Mouse (Mus musculus) hindbrain, embryonic 13.5 days (tissue): ENCODE measurements around the gene Usp25. TPM values are rescaled to one million over a fixed set of nuclear protein-coding genes. Genes with fewer than 3 reads are reported as not detected.

Experiments used
- ATAC-seq: fragments of 200-750 bp; cut with Nextera tagmentation; 2 replicates; pipeline ENCODE4 v1.8.0; 2017; ENCODE audit warnings: moderate TSS enrichment; ENCODE audit not compliant: low FRiP score
- H3K27ac ChIP-seq: fragments of 300-500 bp; sonication (generic); 2 replicates; pipeline ENCODE4 v1.5.1; 2015; ENCODE audit warnings: inconsistent platforms, mild to moderate bottlenecking, moderate library complexity
- H3K27me3 ChIP-seq: fragments of 300-500 bp; sonication (generic); 2 replicates; pipeline ENCODE4 v1.6.1; 2015; ENCODE audit warnings: mild to moderate bottlenecking, inconsistent platforms
- H3K36me3 ChIP-seq: fragments of 300-500 bp; sonication (generic); 2 replicates; pipeline ENCODE4 v1.6.1; 2015; ENCODE audit warnings: mild to moderate bottlenecking, inconsistent platforms
- H3K4me1 ChIP-seq: fragments of 300-500 bp; sonication (generic); replicated peaks from 2 replicates; pipeline ENCODE4 v1.6.1; 2015; ENCODE audit warnings: inconsistent platforms
- H3K4me2 ChIP-seq: fragments of 300-500 bp; sonication (generic); 2 replicates; pipeline ENCODE4 v1.6.1; 2015; ENCODE audit warnings: inconsistent platforms, mild to moderate bottlenecking, moderate library complexity
- H3K4me3 ChIP-seq: fragments of 300-500 bp; sonication (generic); 2 replicates; pipeline ENCODE4 v1.5.1; 2015; ENCODE audit warnings: mild to moderate bottlenecking, inconsistent platforms
- H3K9ac ChIP-seq: fragments of 300-500 bp; sonication (generic); 2 replicates; pipeline ENCODE4 v1.6.1; 2015; ENCODE audit warnings: mild to moderate bottlenecking, inconsistent platforms
- H3K9me3 ChIP-seq: fragments of 300-500 bp; sonication (generic); 2 replicates; pipeline ENCODE4 v1.6.1; 2016; ENCODE audit warnings: inconsistent platforms
- WGBS: fragments of 180-500 bp; shearing (Covaris S2); methylation state at CpG from one replicate; pipeline ENCODE4 v1.1.7; 2015; 5-methylcytosine and 5-hydroxymethylcytosine counted together
- polyA plus RNA-seq: library from polyadenylated mRNA; unstranded; fragments of >200 nt; fragmentation: Nextera tagmentation; extraction: Ambion mirVana; gene quantifications from 2 replicates; pipeline ENCODE4 v1.2.1, GENCODE M21; 2015

Gene Usp25
- polyA plus RNA-seq, 1 experiment from 2014 or later, result 13.8 TPM

DNA sequence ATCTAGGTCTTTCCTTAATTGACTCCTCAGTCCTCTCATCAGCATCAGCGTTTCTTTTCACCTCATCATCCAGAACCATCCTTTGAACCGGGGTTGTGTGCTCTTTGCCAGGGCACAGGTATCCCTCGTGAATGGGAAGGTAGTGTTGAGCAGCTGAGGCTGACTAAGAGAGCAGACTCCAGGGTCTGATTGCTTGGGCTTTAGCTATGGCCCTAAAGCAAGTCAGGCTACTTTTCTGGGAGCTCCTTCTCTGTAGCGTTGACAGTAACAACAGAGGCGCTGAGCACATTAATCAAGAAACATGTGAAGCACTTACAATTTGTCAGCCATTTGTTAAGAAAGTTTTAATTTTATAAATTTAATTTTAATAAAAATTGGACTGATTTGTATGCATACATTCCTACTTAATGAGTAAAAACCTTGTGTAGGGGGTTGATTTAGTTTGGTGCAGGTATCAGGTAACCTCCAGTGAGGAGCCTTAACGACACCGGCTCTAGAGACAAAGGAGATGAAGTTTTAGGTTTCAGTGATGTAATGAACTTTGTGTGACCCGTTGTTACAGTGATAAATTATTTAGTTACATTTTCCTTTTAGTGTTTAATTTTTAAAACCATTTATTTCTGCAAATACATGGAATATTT is 42.1 kb downstream of the Usp25 start:
- Histone ChIP-seq H3K9ac (no peak overlapping the region), H3K4me3 (no peak overlapping the region), H3K27me3 (no peaks in the 10 kb centered on the region), H3K27ac (no peak overlapping the region), H3K4me1 (peaks cover 8% of the 10 kb centered on the region), H3K9me3 (no peaks in the 10 kb centered on the region), H3K4me2 (no peak overlapping the region), H3K36me3 (peaks cover 14% of the 10 kb centered on the region)
- WGBS, result 83% methylated on average over 8 of the region's 8 CpGs
- ATAC-seq, result no peak

DNA sequence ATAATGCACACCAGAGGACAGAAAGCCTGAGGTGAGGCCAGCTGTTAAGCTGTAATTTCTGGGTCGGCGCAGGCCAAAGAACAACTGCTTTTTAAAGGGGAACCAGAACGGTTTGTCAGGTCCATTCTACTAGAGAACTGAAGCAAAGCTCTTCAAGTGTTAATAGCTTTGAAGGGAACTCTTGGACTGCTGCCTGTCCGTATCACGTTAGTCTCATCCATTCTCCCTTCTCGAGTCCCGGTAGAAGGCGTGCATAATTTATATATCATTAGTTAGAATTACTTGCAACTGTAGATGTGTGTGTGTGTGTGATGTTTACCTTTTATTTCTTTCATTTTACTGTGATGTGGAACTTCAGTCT is 42.6 kb downstream of the Usp25 start:
- H3K9me3 ChIP-seq, result no peaks in the 10 kb centered on the region
- H3K4me3 ChIP-seq, result no peak overlapping the region
- WGBS, result 48% methylated on average over 8 of the region's 8 CpGs
- no peak overlapping the region for H3K27ac ChIP-seq
- ATAC-seq, result 0 out of 2 replicates have a peak, but pooled peaks have one; percentile 36
- H3K36me3 ChIP-seq, result peaks cover 14% of the 10 kb centered on the region
- no peaks in the 10 kb centered on the region for H3K27me3 ChIP-seq
- peaks cover 8% of the 10 kb centered on the region for H3K4me1 ChIP-seq
- H3K4me2 ChIP-seq, result no peak overlapping the region
- H3K9ac ChIP-seq, result no peak overlapping the region

DNA sequence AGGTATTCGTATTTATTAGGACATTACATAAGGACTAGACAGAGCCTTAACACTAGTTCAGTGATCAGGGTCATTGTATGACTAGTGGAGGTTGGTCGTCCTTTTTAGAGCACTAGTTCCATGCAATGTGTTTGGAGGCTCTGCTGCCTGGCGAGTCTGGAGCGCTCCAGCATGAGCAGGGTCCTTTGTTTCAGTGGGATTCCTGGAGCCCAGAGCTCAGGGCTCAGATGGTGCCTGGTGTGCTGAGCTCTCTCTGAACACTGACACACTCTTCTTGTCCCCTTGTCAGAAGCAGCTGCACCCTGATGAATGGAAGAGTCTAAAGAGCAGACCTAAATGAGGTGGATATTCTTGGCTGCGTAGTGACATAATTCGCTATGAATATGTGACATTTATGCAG is 45.1 kb downstream of the Usp25 start:
- no peaks in the 10 kb centered on the region for H3K9me3 ChIP-seq
- H3K4me3 ChIP-seq, result no peak overlapping the region
- ATAC-seq, result peak; percentile 79
- no peak overlapping the region for H3K9ac ChIP-seq
- H3K27me3 ChIP-seq, result no peaks in the 10 kb centered on the region
- no peak overlapping the region for H3K4me2 ChIP-seq
- WGBS, result 47% methylated on average over 6 of the region's 6 CpGs
- peaks cover 8% of the 10 kb centered on the region for H3K4me1 ChIP-seq
- H3K27ac ChIP-seq, result peak overlapping the region; percentile 2; the same call in 1 of the 2 replicates
- 0 out of 2 replicates have a peak, but pooled peaks cover 5% of the 10 kb centered on the region for H3K36me3 ChIP-seq

GRCm38 (mm10) chr16:77060166-77060565 is 46.7 kb downstream of the Usp25 start:
- H3K27me3 ChIP-seq, result no peaks in the 10 kb centered on the region
- H3K36me3 ChIP-seq, result peaks cover 9% of the 10 kb centered on the region; the same call in 1 of the 2 replicates
- no peak overlapping the region for H3K4me3 ChIP-seq
- ATAC-seq, result no peak
- no peak overlapping the region for H3K4me2 ChIP-seq
- H3K4me1 ChIP-seq, result peaks cover 8% of the 10 kb centered on the region
- no peak overlapping the region for H3K27ac ChIP-seq
- no peaks in the 10 kb centered on the region for H3K9me3 ChIP-seq
- WGBS, result 85% methylated on average over 8 of the region's 8 CpGs
- H3K9ac ChIP-seq, result no peak overlapping the region

GRCm38 (mm10) chr16:77063916-77064315 is 50.4 kb downstream of the Usp25 start:
- Histone ChIP-seq H3K4me3 (no peak overlapping the region), H3K9ac (no peak overlapping the region), H3K4me2 (no peak overlapping the region), H3K4me1 (no peaks in the 10 kb centered on the region), H3K27ac (no peak overlapping the region), H3K36me3 (peaks cover 15% of the 10 kb centered on the region), H3K9me3 (no peaks in the 10 kb centered on the region), H3K27me3 (no peaks in the 10 kb centered on the region)
- no peak for ATAC-seq
- WGBS, result 91% methylated on average over 1 of the region's 1 CpGs

DNA sequence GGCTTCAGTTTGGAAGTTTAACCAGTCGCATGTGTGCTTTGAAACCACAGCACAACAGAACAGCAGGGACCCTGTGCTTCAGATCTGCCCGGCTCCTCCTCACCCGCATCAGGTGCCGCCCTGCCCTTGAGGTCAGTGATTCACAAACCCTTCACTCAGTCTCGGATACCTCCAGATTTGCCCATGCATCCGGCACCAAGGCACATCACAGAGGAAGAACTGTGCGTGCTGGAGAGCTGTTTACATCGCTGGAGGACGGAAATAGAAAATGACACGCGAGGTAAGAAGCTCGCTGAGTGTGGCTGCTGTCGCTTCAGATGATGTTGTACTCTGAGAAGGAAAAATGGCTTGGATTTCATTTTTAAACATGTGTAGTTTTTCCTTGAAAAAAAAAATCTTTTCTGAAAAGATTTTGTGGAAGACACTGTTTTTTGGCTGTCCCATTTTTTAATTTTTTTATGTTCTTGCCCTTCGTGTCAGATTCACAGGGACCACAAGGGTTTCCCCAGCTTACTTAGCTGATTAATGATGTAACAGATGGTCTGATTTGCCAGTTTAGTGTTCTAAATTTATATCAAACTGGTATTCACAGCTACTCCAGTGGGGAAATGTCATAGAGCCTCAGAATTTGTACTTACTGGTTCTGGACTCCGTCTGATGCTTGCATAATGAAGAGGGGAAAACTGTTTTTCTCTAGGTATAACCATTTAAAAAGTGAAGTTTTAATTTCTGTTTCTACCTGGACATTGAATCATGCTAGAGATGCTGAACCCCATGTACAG is 63.6 kb downstream of the Usp25 start:
- H3K36me3 ChIP-seq, result peaks cover 28% of the 10 kb centered on the region
- ATAC-seq, result no peak
- no peaks in the 10 kb centered on the region for H3K27me3 ChIP-seq
- 62% methylated on average over 15 of the region's 15 CpGs for WGBS
- H3K4me1 ChIP-seq, result no peaks in the 10 kb centered on the region
- H3K9ac ChIP-seq, result no peak overlapping the region
- no peak overlapping the region for H3K4me3 ChIP-seq
- no peak overlapping the region for H3K4me2 ChIP-seq
- no peaks in the 10 kb centered on the region for H3K9me3 ChIP-seq
- H3K27ac ChIP-seq, result no peak overlapping the region

DNA sequence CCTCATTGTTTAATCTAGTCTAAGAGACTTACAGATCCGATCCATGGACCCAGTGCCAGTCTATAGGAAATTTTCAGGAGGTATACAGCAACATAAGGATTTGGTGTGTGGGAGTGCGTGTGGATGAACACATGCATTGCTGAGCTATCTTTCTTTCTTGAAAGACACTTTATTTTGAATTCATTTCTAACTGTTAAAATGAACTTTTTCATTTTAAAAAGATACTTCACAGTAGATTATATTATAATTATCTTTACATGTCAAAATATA is 64.2 kb downstream of the Usp25 start:
- no peak overlapping the region for H3K9ac ChIP-seq
- no peak overlapping the region for H3K27ac ChIP-seq
- ATAC-seq, result no peak
- H3K9me3 ChIP-seq, result no peaks in the 10 kb centered on the region
- 95% methylated on average over 2 of the region's 2 CpGs for WGBS
- no peak overlapping the region for H3K4me2 ChIP-seq
- no peaks in the 10 kb centered on the region for H3K27me3 ChIP-seq
- H3K4me1 ChIP-seq, result no peaks in the 10 kb centered on the region
- H3K4me3 ChIP-seq, result no peak overlapping the region
- H3K36me3 ChIP-seq, result peaks cover 25% of the 10 kb centered on the region

GRCm38 (mm10) chr16:77084071-77084470 is 70.6 kb downstream of the Usp25 start:
- H3K9me3 ChIP-seq, result no peaks in the 10 kb centered on the region
- H3K27me3 ChIP-seq, result no peaks in the 10 kb centered on the region
- H3K9ac ChIP-seq, result no peak overlapping the region
- no peak overlapping the region for H3K27ac ChIP-seq
- ATAC-seq, result no peak
- no peak overlapping the region for H3K4me3 ChIP-seq
- H3K4me1 ChIP-seq, result no peaks in the 10 kb centered on the region
- no peak overlapping the region for H3K4me2 ChIP-seq
- WGBS, result 89% methylated on average over 2 of the region's 2 CpGs
- H3K36me3 ChIP-seq, result peaks cover 26% of the 10 kb centered on the region

GRCm38 (mm10) chr16:77089806-77090205 is 76.3 kb downstream of the Usp25 start:
- Histone ChIP-seq H3K4me1 (no peaks in the 10 kb centered on the region), H3K9me3 (no peaks in the 10 kb centered on the region), H3K4me3 (no peak overlapping the region), H3K36me3 (peaks cover 19% of the 10 kb centered on the region), H3K4me2 (no peak overlapping the region), H3K9ac (no peak overlapping the region), H3K27ac (no peak overlapping the region), H3K27me3 (no peaks in the 10 kb centered on the region)
- no peak for ATAC-seq
- WGBS, result 98% methylated on average over 3 of the region's 3 CpGs

DNA sequence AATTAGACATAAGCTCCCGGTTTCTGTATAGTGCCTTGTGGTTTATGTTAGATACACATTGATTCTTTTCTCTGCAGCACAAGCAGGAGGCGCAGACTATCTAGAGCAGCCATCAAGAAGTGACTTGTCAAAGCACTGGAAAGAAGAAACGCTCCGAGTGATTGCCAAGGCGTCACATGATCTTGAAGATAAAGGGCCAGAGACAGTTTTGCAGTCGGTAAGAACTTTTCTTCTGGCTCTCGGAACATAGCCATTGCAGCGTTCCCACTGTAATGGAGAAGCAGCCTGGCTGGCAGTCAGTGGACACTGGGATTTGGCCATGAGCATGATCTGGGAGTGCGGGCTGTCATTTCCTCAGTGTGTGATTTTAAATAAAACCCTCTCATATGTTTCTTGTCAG is 80.0 kb downstream of the Usp25 start:
- no peaks in the 10 kb centered on the region for H3K27me3 ChIP-seq
- no peak for ATAC-seq
- 93% methylated on average over 9 of the region's 9 CpGs for WGBS

DNA sequence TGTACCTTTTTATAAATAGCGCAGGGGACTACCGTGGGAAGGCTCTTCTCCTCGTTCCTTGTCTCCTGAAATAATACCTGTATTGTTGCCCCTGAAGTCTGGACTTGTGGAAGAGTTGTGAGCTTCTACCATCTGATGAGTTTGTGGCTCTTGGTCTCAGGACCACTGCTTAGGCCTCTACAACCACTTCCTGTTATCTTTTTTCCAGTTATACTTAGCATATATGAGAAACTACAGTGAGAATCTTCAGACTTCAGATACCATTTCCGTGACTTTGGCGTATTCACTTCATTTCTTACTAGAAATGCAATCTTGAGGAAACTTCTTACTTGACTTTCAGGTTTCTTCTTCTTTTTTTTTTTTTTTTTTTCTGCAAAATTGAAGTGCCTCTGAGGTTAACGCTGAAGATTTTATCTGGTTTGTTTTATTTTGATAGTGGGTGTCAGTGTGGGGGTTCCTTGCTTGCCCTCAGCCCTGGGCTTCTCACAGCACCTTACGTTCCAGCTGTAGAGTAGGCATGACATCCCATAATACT is 81.6 kb downstream of the Usp25 start:
- Histone ChIP-seq H3K4me2 (no peak overlapping the region), H3K36me3 (peaks cover 8% of the 10 kb centered on the region), H3K27me3 (no peaks in the 10 kb centered on the region), H3K9ac (no peak overlapping the region), H3K9me3 (no peaks in the 10 kb centered on the region), H3K4me3 (no peak overlapping the region), H3K27ac (no peak overlapping the region), H3K4me1 (peaks cover 7% of the 10 kb centered on the region; the same call in 1 of the 2 replicates)
- WGBS, result 95% methylated on average over 7 of the region's 7 CpGs
- ATAC-seq, result no peak

More for the DNA sequence above, 80.0 kb downstream of the Usp25 start:
- Histone ChIP-seq H3K27ac (no peak overlapping the region), H3K9ac (no peak overlapping the region), H3K4me2 (no peak overlapping the region), H3K9me3 (no peaks in the 10 kb centered on the region), H3K36me3 (peaks cover 8% of the 10 kb centered on the region), H3K4me3 (no peak overlapping the region), H3K4me1 (no peaks in the 10 kb centered on the region)

DNA sequence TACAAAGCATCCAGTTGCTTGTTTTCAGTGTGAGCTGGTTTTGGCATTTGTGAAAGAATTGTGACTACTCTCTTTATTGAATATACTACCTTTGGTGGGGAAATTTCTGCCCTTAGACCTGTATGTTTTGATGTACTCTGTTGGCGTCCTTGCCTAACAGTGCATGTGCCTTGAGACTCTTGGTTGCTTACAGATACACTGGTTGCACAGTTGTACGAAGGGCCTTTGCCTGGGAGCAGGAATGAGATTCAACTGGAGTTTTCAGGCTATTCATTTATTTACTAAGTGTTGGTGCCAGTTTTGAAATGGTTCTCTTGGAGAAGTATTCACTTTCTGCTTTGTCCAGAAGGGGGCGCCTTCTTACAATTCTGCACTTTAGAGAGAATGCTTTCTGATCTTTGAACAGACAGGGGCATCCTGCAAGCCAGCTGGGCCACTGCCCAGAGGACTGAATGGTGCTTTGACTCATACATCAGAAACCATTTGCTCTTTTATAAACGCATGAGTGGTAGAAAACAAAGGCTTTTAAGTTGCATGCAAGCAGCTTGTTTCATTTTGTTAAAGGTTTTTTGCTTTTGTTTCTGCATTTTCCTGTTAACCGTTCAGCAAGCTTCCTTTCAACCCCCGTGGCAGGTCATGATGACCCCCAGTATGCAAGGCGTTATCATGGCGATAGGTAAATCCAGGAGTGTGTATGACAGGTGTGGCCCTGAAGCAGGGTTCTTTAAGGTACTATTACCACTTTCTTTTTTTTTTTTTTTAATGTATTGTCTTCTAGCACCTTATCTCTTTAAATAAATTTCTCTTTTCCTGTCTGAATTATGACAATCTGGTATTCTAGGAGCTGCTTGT is 85.7 kb downstream of the Usp25 start:
- Histone ChIP-seq H3K4me3 (no peak overlapping the region), H3K27me3 (no peaks in the 10 kb centered on the region), H3K36me3 (peaks cover 6% of the 10 kb centered on the region; the same call in 1 of the 2 replicates), H3K4me2 (peak overlapping the region; percentile 20; the same call in 1 of the 2 replicates), H3K9me3 (no peaks in the 10 kb centered on the region), H3K27ac (no peak overlapping the region; the same call in 1 of the 2 replicates), H3K9ac (no peak overlapping the region), H3K4me1 (peaks cover 8% of the 10 kb centered on the region; the same call in 1 of the 2 replicates)
- peak; percentile 88 for ATAC-seq
- WGBS, result 40% methylated on average over 8 of the region's 8 CpGs
